ENCODE assay signal across 20 mouse cellular contexts in the genomic region with DNA sequence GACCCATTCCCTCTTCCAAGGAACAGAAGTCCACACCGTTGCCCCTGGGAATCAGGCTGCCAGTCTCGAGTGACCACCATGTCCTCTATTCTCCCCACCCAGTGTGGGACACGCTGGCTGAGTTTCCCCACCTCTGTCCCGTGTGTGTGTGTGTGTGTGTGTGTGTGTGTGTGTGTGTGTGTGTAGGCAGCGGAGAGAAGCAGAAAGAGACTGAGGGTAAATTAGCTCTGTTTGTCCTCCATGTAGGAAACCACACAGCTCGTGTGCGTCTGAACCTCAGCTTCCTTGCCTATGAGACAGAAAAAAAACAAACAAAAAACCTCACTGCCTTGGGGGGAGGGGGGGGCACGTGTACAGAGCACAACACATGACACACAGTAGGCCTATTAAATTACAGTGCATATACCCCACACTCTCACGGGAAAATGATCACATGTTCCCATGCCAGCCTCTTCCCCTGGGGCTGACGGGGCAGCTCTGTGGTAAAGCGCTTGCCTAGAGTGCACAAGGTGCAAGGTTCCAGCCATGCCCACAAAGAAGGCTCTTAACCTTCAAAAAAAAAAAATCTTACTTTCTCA. TPM values are rescaled to one million over a fixed set of nuclear protein-coding genes. Genes with fewer than 3 reads are reported as not detected.
A peak's percentile ranks its signal among the peaks of the same experiment; 100 is the strongest.
DNase-seq lines count a peak whose midpoint lies in the region; ATAC-seq and TF ChIP-seq lines count a peak whose summit lies in the region.
"Had no signal": no experiment of that assay in that cellular context is flagged by ENCODE, and none has a peak within 500 bp of the region (broad histone marks: within the 10 kb centered on the region; RNA-seq: fewer than 3 reads in every experiment).

No protein-coding gene starts in this region.

- DNase-seq in thymus, adult 2 months: peak; percentile 30
- DNase-seq in thymus, adult 18-20 months: no peak
- DNase-seq in naive thymus-derived CD4-positive, alpha-beta T cell, adult 2 months (ENCODE audit: low read depth): peak; percentile 90
- no peak for DNase-seq in retina, postnatal 1 day
- DNase-seq in cerebellum, postnatal 14 days: no peak
- no peak for DNase-seq in testis, postnatal 14 days (ENCODE audit: low spot score)
- DNase-seq in ovary, postnatal 14 days (ENCODE audit: low spot score): no peak
- DNase-seq: adrenal gland, adult 2 months; cerebellum, adult 18-20 months; liver; lung, adult 18-20 months; midbrain, embryonic 14.5 days had no signal

- H3K4me1 ChIP-seq in thymus, adult 2 months (replicated peaks; ENCODE audit: control insufficient read depth, insufficient read depth, low read length): peaks cover 30% of the 10 kb centered on the region

- ATAC-seq in activated CD4-positive, CD25-positive, alpha-beta regulatory T cell, adult 4 months: peak; percentile 63
- ATAC-seq: intestine, embryonic 15.5 days; Patski had no signal

- no peaks in the 10 kb centered on the region for H3K27me3 ChIP-seq in thymus, adult 2 months (ENCODE audit: control insufficient read depth, insufficient read depth, low read length)
- H3K27me3 ChIP-seq: embryonic facial prominence, embryonic 15.5 days; intestine, embryonic 15.5 days; neural tube, embryonic 12.5 days; Patski had no signal

- WGBS in thymus, adult 2 months: 18% methylated on average over 11 of the region's 11 CpGs

- peak overlapping the region; percentile 49; the same call in 1 of the 2 replicates for H3K27ac ChIP-seq in thymus, adult 2 months (ENCODE audit: control insufficient read depth, insufficient read depth, low read length)
- H3K27ac ChIP-seq: embryonic facial prominence, embryonic 15.5 days; intestine, embryonic 15.5 days; kidney, postnatal 0 days; layer of hippocampus, adult 2 months; macrophage; neural tube, embryonic 12.5 days had no signal

- H3K36me3 ChIP-seq in thymus, adult 2 months (ENCODE audit: control insufficient read depth, insufficient read depth, low read length): no peaks in the 10 kb centered on the region
- H3K36me3 ChIP-seq: embryonic facial prominence, embryonic 15.5 days; intestine, embryonic 15.5 days; neural tube, embryonic 12.5 days had no signal

- TF ChIP-seq CTCF in thymus, adult 2 months (IDR thresholded peaks at IDR 0.05; ENCODE audit: borderline replicate concordance, control insufficient read depth, extremely low read depth, insufficient read depth, low read length, poor library complexity): no peak

- no peak overlapping the region for H3K4me3 ChIP-seq in thymus, adult 2 months (ENCODE audit: control insufficient read depth, insufficient read depth, low read length)
- H3K4me3 ChIP-seq: embryonic facial prominence, embryonic 15.5 days; intestine, embryonic 15.5 days; layer of hippocampus, adult 2 months; neural tube, embryonic 12.5 days had no signal

- no peak for TF ChIP-seq POLR2A in thymus, adult 2 months (IDR thresholded peaks at IDR 0.05; ENCODE audit: control insufficient read depth, extremely low read depth, insufficient read depth, low read length, poor library complexity)

RNA-seq across cellular contexts. Expression of a gene that starts 48.5 kb away (rescaled TPM):
- 27.4 and 37.2 TPM in 2 replicates for polyA plus RNA-seq in thymus, adult 2 months (2012; rRNA removed)
- 10 to 100 TPM in 1 of 2 experiments, 1 to 10 TPM in 1; 8.8 to 17.4 TPM for polyA plus RNA-seq in activated CD4-positive, CD25-positive, alpha-beta regulatory T cell, adult 4 months (2017; shearing (Covaris generic))

Comparison
In these comparisons a context has a peak if more than half of its experiments do, and no peak if none do; other contexts are left out.
1. DNase-seq: peak in thymus, adult 2 months (single experiment) and naive thymus-derived CD4-positive, alpha-beta T cell, adult 2 months (single experiment); none in thymus, adult 18-20 months (0 of 2), retina, postnatal 1 day (single experiment), cerebellum, postnatal 14 days (0 of 2), testis, postnatal 14 days (single experiment) and ovary, postnatal 14 days (single experiment).